Mouse (Mus musculus) testis, adult 2 months (tissue): ENCODE measurements around the gene Senp2. TPM values are rescaled to one million over a fixed set of nuclear protein-coding genes. Genes with fewer than 3 reads are reported as not detected.

Source experiments
- H3K27ac ChIP-seq: fragments of 200-500 bp; 2 replicates; pipeline ENCODE4 v1.5.1; 2012; ENCODE audit warnings: low read depth, low read length; ENCODE audit not compliant: control insufficient read depth, insufficient read depth
- H3K27me3 ChIP-seq: fragments of 200-500 bp; 2 replicates; pipeline ENCODE4 v1.6.1; 2012; ENCODE audit warnings: mild to moderate bottlenecking, low read length, moderate library complexity; ENCODE audit not compliant: control insufficient read depth, insufficient read depth
- H3K36me3 ChIP-seq: fragments of 200-500 bp; 2 replicates; pipeline ENCODE4 v1.6.1; 2012; ENCODE audit warnings: mild to moderate bottlenecking, low read length; ENCODE audit not compliant: control insufficient read depth, insufficient read depth
- H3K4me1 ChIP-seq: fragments of 200-500 bp; 2 replicates; pipeline ENCODE4 v1.6.1; 2012; ENCODE audit warnings: low read length; ENCODE audit not compliant: control insufficient read depth, insufficient read depth
- H3K4me3 ChIP-seq: fragments of 200-500 bp; 2 replicates; pipeline ENCODE4 v1.5.1; 2012; ENCODE audit warnings: low read depth, mild to moderate bottlenecking, low read length, moderate library complexity, mixed read lengths; ENCODE audit not compliant: control insufficient read depth
- CTCF ChIP-seq: fragments of 200-500 bp; IDR thresholded peaks from 2 replicates; pipeline ENCODE4 v1.5.1; 2012; ENCODE audit warnings: low read depth, mild to moderate bottlenecking, inconsistent platforms, low read length, moderate library complexity; ENCODE audit not compliant: control insufficient read depth, insufficient read depth, insufficient replicate concordance
- POLR2A ChIP-seq: fragments of 200-500 bp; IDR thresholded peaks from 2 replicates; pipeline ENCODE4 v1.6.1; 2012; ENCODE audit warnings: low read depth, mild to moderate bottlenecking, inconsistent platforms, low read length, moderate library complexity; ENCODE audit not compliant: control insufficient read depth
- polyA plus RNA-seq: library from polyadenylated mRNA; depleted of rRNA; stranded (reverse); fragments of >200 nt; gene quantifications from 2 replicates; pipeline ENCODE4 v1.2.3, GENCODE M21; 2012

The Senp2 gene
- polyA plus RNA-seq, 1 experiment: 106 TPM

DNA sequence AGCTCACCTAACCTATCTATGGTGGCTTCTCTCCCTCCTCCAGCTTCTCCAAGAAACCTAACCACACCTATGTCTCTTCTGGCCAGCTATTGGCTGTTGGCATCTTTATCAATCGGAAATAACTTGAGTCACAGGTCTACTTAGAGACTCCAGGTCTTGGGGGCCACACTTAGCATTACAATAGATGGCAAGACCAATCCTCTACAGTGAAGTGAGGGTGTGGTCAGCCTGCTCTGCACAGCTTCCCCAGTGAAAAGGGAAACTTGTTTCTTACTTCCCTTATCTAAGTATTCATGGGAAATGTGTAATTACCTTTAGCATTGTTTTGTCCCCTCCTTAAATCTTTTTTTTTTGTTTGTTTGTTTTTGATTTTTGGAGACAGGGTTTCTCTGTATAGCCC lies 6.3 kb downstream of the Senp2 start:
- Histone ChIP-seq H3K27me3 (no peaks in the 10 kb centered on the region), H3K4me1 (peaks cover 2% of the 10 kb centered on the region), H3K4me3 (no peak overlapping the region), H3K36me3 (peaks cover 3% of the 10 kb centered on the region; the same call in 1 of the 2 replicates), H3K27ac (no peak overlapping the region)
- TF ChIP-seq CTCF (no peak), POLR2A (no peak)

- no peak overlapping the region for H3K27ac ChIP-seq
- TF ChIP-seq POLR2A: no peak
- TF ChIP-seq CTCF: no peak
- peaks cover 3% of the 10 kb centered on the region for H3K36me3 ChIP-seq
- no peaks in the 10 kb centered on the region for H3K27me3 ChIP-seq
- H3K4me3 ChIP-seq: no peak overlapping the region
- no peaks in the 10 kb centered on the region for H3K4me1 ChIP-seq
Measured at GRCm38 (mm10) chr16:22022122-22022521, 12.8 kb downstream of the Senp2 start.

DNA sequence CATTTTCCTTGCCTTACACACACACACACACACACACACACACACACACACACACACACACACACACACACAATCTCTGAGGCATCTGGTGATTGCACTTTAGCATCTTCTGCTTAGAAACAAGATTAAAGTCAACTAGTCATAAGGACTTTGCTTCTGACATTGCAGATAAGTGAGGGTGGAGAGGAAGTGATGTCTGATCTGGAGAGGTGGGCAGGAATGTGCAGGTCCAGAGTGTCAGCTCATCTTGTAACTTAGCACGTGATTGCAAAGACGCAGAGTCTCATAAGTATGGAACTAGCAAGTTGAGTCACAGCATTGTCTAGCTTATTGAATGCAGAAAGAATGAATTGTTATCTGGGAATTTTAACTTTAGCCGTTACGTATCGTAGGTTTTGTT lies 18.2 kb downstream of the Senp2 start:
- no peak overlapping the region for H3K27ac ChIP-seq
- H3K4me1 ChIP-seq: no peaks in the 10 kb centered on the region
- TF ChIP-seq CTCF: no peak
- no peak for TF ChIP-seq POLR2A
- no peak overlapping the region for H3K4me3 ChIP-seq
- peaks cover 3% of the 10 kb centered on the region for H3K36me3 ChIP-seq
- H3K27me3 ChIP-seq: no peaks in the 10 kb centered on the region

DNA sequence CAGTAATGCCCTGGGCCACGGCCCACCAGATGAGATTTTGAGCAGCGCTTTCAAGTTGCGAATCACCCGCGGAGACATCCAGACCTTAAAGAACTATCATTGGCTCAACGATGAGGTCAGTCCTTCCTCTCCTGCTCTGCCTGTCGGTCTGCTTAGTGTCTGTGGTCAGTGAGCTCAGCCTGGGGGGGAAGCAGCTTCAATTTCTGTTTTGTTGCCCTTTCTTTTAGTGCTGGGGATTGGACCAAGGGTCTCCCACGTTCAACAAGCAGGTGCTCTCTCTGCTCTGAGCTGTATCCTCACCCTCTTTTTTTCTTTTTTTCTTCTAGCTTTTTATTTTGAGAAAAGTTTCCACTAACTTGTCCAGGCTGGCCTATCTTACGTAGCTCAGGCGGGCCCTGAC lies 29.3 kb downstream of the Senp2 start:
- Histone ChIP-seq H3K27ac (no peak overlapping the region), H3K4me1 (no peaks in the 10 kb centered on the region), H3K27me3 (no peaks in the 10 kb centered on the region), H3K4me3 (no peak overlapping the region), H3K36me3 (peaks cover 4% of the 10 kb centered on the region)
- TF ChIP-seq POLR2A: no peak
- no peak for TF ChIP-seq CTCF

DNA sequence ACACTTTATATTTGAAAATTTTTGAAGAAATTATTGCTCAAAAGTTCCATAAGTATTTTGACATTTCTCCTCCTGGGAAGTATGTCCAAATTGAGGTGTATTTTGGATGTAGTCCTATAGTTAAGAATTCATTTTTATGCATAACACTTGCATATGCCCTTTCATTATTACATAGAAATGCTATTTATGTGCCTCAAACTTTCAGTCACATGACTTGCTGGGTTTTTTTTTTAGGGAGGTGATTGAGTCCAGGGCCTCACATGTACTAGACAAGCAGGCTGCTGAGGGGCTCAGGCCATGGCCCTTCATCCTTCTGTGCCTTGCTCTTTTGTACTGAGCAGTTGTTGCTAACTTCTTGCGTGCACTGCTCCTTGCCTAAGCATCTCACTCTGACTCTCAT lies 30.7 kb downstream of the Senp2 start:
- no peak overlapping the region for H3K27ac ChIP-seq
- H3K4me3 ChIP-seq: no peak overlapping the region
- peaks cover 5% of the 10 kb centered on the region for H3K36me3 ChIP-seq
- TF ChIP-seq CTCF (no peak), POLR2A (no peak)
- no peaks in the 10 kb centered on the region for H3K4me1 ChIP-seq
- no peaks in the 10 kb centered on the region for H3K27me3 ChIP-seq

DNA sequence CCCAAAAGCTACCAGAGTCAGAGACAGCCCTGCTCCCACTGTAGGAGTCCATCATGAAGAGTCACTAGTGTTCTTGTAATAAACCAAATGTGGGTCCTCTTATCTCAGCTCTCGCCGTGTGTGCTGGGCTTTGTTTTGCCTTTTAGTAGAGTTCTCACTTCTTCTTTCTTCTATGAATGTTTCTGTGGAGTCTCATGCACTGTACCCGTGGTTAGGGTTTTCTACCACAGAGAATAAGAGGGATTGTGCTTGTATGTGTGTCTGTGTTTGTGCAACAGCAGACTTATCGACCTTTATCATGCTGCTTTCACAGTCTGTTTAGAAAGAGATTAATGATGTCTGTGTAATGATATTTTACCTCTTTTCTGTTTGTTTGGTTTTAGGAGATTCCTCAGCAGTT lies 34.5 kb downstream of the Senp2 start:
- Histone ChIP-seq H3K27ac (no peak overlapping the region), H3K4me3 (no peak overlapping the region), H3K36me3 (peaks cover 5% of the 10 kb centered on the region), H3K27me3 (no peaks in the 10 kb centered on the region), H3K4me1 (no peaks in the 10 kb centered on the region)
- no peak for TF ChIP-seq POLR2A
- no peak for TF ChIP-seq CTCF

DNA sequence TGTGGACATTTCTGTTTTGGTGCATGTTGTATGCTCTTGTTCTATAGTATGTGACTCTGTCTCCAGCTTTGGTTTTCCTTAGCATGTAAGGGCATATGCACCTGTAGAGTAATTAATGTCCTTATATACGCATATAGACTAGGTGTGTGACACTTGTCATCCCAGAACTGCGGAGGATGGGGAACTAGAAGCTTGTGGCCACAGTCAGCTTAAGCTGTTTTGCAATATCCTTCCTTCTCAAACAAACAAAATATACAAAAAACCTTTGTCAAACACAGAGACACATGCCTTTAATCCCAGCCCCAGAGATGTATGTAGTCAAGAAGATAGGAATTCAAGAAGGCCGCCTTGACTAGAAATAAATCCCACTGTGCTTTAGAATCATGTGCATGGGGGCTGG lies 36.6 kb downstream of the Senp2 start:
- Histone ChIP-seq H3K27me3 (no peaks in the 10 kb centered on the region), H3K36me3 (peaks cover 2% of the 10 kb centered on the region), H3K27ac (no peak overlapping the region), H3K4me3 (no peak overlapping the region), H3K4me1 (no peaks in the 10 kb centered on the region)
- no peak for TF ChIP-seq CTCF
- no peak for TF ChIP-seq POLR2A
